ENCODE assay signal across 15 mouse cellular contexts in the genomic region with DNA sequence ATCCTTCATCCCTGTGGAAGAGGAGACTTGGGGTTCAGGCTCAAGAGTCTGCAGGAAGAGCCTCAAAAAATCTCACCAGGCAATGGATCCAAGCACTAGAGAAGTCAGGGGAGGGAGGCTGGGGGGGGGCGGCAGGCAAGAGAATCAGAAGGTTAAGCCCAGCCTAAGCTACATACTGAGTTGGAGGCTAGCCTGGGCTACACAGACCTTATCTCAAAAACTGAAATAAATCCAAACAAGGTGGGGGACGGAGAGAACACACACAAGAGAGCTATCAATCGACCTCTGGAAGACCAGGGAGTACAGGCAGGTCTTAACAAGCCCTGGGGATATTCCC. TPM values are rescaled to one million over a fixed set of nuclear protein-coding genes. Genes with fewer than 3 reads are reported as not detected.
DNase-seq lines count a peak whose midpoint lies in the region; ATAC-seq and TF ChIP-seq lines count a peak whose summit lies in the region.
"Had no signal": no experiment of that assay in that cellular context is flagged by ENCODE, and none has a peak within 500 bp of the region (broad histone marks: within the 10 kb centered on the region; RNA-seq: fewer than 3 reads in every experiment).

No protein-coding gene starts in this region.

- no peaks in the 10 kb centered on the region for H3K9me3 ChIP-seq in heart, embryonic 12.5 days (replicated peaks)
- H3K9me3 ChIP-seq in embryonic facial prominence, embryonic 12.5 days: no peaks in the 10 kb centered on the region
- H3K9me3 ChIP-seq in stomach, postnatal 0 days (ENCODE audit: control insufficient read depth, low read length): no peaks in the 10 kb centered on the region
- H3K9me3 ChIP-seq: forebrain, embryonic 15.5 days; limb, embryonic 13.5 days had no signal

- 51% methylated on average over 3 of the region's 3 CpGs for WGBS in heart, embryonic 12.5 days
- WGBS in thymus, adult 2 months: 1% methylated on average over 3 of the region's 3 CpGs
- 71% methylated on average over 3 of the region's 3 CpGs for WGBS in embryonic facial prominence, embryonic 12.5 days
- 57% methylated on average over 3 of the region's 3 CpGs for WGBS in stomach, postnatal 0 days

- H3K4me3 ChIP-seq in heart, embryonic 12.5 days: peak overlapping the region; percentile 17
- peak overlapping the region; percentile 89 for H3K4me3 ChIP-seq in thymus, adult 2 months (ENCODE audit: control insufficient read depth, insufficient read depth, low read length)
- no peak overlapping the region for H3K4me3 ChIP-seq in embryonic facial prominence, embryonic 12.5 days
- H3K4me3 ChIP-seq in stomach, postnatal 0 days (ENCODE audit: low read depth, low read length): no peak overlapping the region
- no peak overlapping the region for H3K4me3 ChIP-seq in layer of hippocampus, adult 2 months
- H3K4me3 ChIP-seq: forebrain, embryonic 15.5 days; limb, embryonic 13.5 days had no signal

- peaks cover 29% of the 10 kb centered on the region for H3K27me3 ChIP-seq in heart, embryonic 12.5 days (replicated peaks)
- H3K27me3 ChIP-seq in thymus, adult 2 months (ENCODE audit: control insufficient read depth, insufficient read depth, low read length): no peaks in the 10 kb centered on the region
- peaks cover 4% of the 10 kb centered on the region; the same call in 1 of the 2 replicates for H3K27me3 ChIP-seq in embryonic facial prominence, embryonic 12.5 days
- no peaks in the 10 kb centered on the region for H3K27me3 ChIP-seq in stomach, postnatal 0 days (ENCODE audit: control insufficient read depth, insufficient read depth, low read length)
- H3K27me3 ChIP-seq: forebrain, embryonic 15.5 days had no signal

- peak overlapping the region; percentile 50 for H3K4me2 ChIP-seq in heart, embryonic 12.5 days
- no peak overlapping the region for H3K4me2 ChIP-seq in embryonic facial prominence, embryonic 12.5 days (replicated peaks)
- H3K4me2 ChIP-seq in stomach, postnatal 0 days (replicated peaks; ENCODE audit: low read depth): no peak overlapping the region
- H3K4me2 ChIP-seq: forebrain, embryonic 15.5 days; limb, embryonic 13.5 days had no signal

- TF ChIP-seq EP300 in stomach, postnatal 0 days (optimal IDR thresholded peaks at IDR 0.05): no peak

- TF ChIP-seq CTCF in thymus, adult 2 months (IDR thresholded peaks at IDR 0.05; ENCODE audit: borderline replicate concordance, control insufficient read depth, extremely low read depth, insufficient read depth, low read length, poor library complexity): no peak
- no peak for TF ChIP-seq CTCF in stomach, postnatal 0 days (IDR thresholded peaks at IDR 0.05; ENCODE audit: low read depth)
- no peak for TF ChIP-seq CTCF in layer of hippocampus, adult 2 months (conservative IDR thresholded peaks at IDR 0.05)

- TF ChIP-seq POLR2A in thymus, adult 2 months (IDR thresholded peaks at IDR 0.05; ENCODE audit: control insufficient read depth, extremely low read depth, insufficient read depth, low read length, poor library complexity): no peak

- peak overlapping the region; percentile 75 for H3K27ac ChIP-seq in heart, embryonic 12.5 days (ENCODE audit: poor library complexity, severe bottlenecking)
- peak overlapping the region; percentile 97 for H3K27ac ChIP-seq in thymus, adult 2 months (ENCODE audit: control insufficient read depth, insufficient read depth, low read length)
- 0 out of 2 replicates have a peak overlapping the region, but pooled peaks have one; percentile 23 for H3K27ac ChIP-seq in embryonic facial prominence, embryonic 12.5 days
- peak overlapping the region; percentile 61; the same call in 1 of the 2 replicates for H3K27ac ChIP-seq in stomach, postnatal 0 days (replicated peaks)
- H3K27ac ChIP-seq in layer of hippocampus, adult 2 months: no peak overlapping the region
- H3K27ac ChIP-seq: forebrain, embryonic 15.5 days; limb, embryonic 13.5 days had no signal

- H3K4me1 ChIP-seq in heart, embryonic 12.5 days (replicated peaks): peaks cover 22% of the 10 kb centered on the region
- H3K4me1 ChIP-seq in thymus, adult 2 months (replicated peaks; ENCODE audit: control insufficient read depth, insufficient read depth, low read length): peaks cover 46% of the 10 kb centered on the region
- H3K4me1 ChIP-seq in embryonic facial prominence, embryonic 12.5 days: peaks cover 10% of the 10 kb centered on the region
- H3K4me1 ChIP-seq in stomach, postnatal 0 days (replicated peaks; ENCODE audit: control insufficient read depth, insufficient read depth): 0 out of 2 replicates have a peak, but pooled peaks cover 2% of the 10 kb centered on the region

- no peak for DNase-seq in heart, adult 8-10 months (ENCODE audit: low spot score)
- peak; percentile 36 for DNase-seq in thymus, adult 2 months
- no peak for DNase-seq in thymus, adult 18-20 months
- DNase-seq in stomach, postnatal 0 days (ENCODE audit: low spot score): no peak
- DNase-seq in layer of hippocampus, adult 2 months (ENCODE audit: low spot score in 2 of 2): no peak
- DNase-seq: cerebellum, adult 2 months; kidney, postnatal 14 days; layer of hippocampus, postnatal 36 days had no signal

- peak overlapping the region; percentile 26; the same call in 1 of the 2 replicates for H3K9ac ChIP-seq in heart, embryonic 12.5 days
- H3K9ac ChIP-seq in embryonic facial prominence, embryonic 12.5 days: no peak overlapping the region
- no peak overlapping the region for H3K9ac ChIP-seq in stomach, postnatal 0 days (ENCODE audit: low read length)
- H3K9ac ChIP-seq: forebrain, embryonic 15.5 days; limb, embryonic 13.5 days had no signal

- ATAC-seq in heart, embryonic 12.5 days (ENCODE audit: insufficient number of reproducible peaks, low FRiP score): no peak
- ATAC-seq in embryonic facial prominence, embryonic 12.5 days (ENCODE audit: insufficient number of reproducible peaks, insufficient read depth, low FRiP score, low TSS enrichment): no peak
- no peak for ATAC-seq in stomach, postnatal 0 days (ENCODE audit: low FRiP score, low TSS enrichment)
- ATAC-seq: forebrain, embryonic 15.5 days had no signal

- H3K36me3 ChIP-seq in heart, embryonic 12.5 days: no peaks in the 10 kb centered on the region
- peaks cover 4% of the 10 kb centered on the region; the same call in 1 of the 2 replicates for H3K36me3 ChIP-seq in thymus, adult 2 months (ENCODE audit: control insufficient read depth, insufficient read depth, low read length)
- no peaks in the 10 kb centered on the region for H3K36me3 ChIP-seq in embryonic facial prominence, embryonic 12.5 days
- H3K36me3 ChIP-seq in stomach, postnatal 0 days (ENCODE audit: control insufficient read depth, insufficient read depth, low read length): no peaks in the 10 kb centered on the region
- H3K36me3 ChIP-seq: forebrain, embryonic 15.5 days; limb, embryonic 13.5 days had no signal

RNA-seq across cellular contexts. Expression of a gene that starts 1.7 kb away (rescaled TPM):
- polyA plus RNA-seq in heart, embryonic 12.5 days (2016; fragmentation: Nextera tagmentation; extraction: Ambion mirVana): 6.9 and 7.8 TPM in 2 replicates
- total RNA-seq in heart, adult 8-10 months (2022): 1 to 10 TPM in 1 of 4 experiments, under 1 TPM in 3; 0.44 to 1.3 (median 0.69) TPM
- polyA plus RNA-seq in thymus, adult 2 months (2012; rRNA removed): 402 and 429 TPM in 2 replicates
- 2.0 and 2.7 TPM in 2 replicates for polyA plus RNA-seq in embryonic facial prominence, embryonic 12.5 days (2016; fragmentation: Nextera tagmentation; extraction: Ambion mirVana)
- 15.5 and 17.0 TPM in 2 replicates for polyA plus RNA-seq in stomach, postnatal 0 days (2015; fragmentation: Nextera tagmentation; extraction: Ambion mirVana)
- under 1 TPM; 0.64 to 0.67 TPM for total RNA-seq in layer of hippocampus, adult 2 months (2021)

RNA-seq across cellular contexts. Expression of a gene that starts 22.8 kb away (rescaled TPM):
- not detected in 2 replicates for polyA plus RNA-seq in heart, embryonic 12.5 days (2016; fragmentation: Nextera tagmentation; extraction: Ambion mirVana)
- not detected for total RNA-seq in heart, adult 8-10 months (2022)
- 0.85 and 1.00 TPM in 2 replicates for polyA plus RNA-seq in thymus, adult 2 months (2012; rRNA removed)
- not detected in 2 replicates for polyA plus RNA-seq in embryonic facial prominence, embryonic 12.5 days (2016; fragmentation: Nextera tagmentation; extraction: Ambion mirVana)
- polyA plus RNA-seq in stomach, postnatal 0 days (2015; fragmentation: Nextera tagmentation; extraction: Ambion mirVana): 196 and 201 TPM in 2 replicates
- not detected for total RNA-seq in layer of hippocampus, adult 2 months (2021)
- total RNA-seq: adrenal gland, postnatal 4 days; gastrocnemius, postnatal 4 days; layer of hippocampus, postnatal 36 days had no signal
- polyA plus RNA-seq: cerebellum, adult 2 months; embryonic facial prominence, embryonic 11.5 days; forebrain, embryonic 15.5 days; limb, embryonic 13.5 days had no signal

RNA-seq across cellular contexts. Expression of a gene that starts 27.6 kb away (rescaled TPM):
- polyA plus RNA-seq in heart, embryonic 12.5 days (2016; fragmentation: Nextera tagmentation; extraction: Ambion mirVana): 21.4 and 21.6 TPM in 2 replicates
- total RNA-seq in heart, adult 8-10 months (2022): 1 to 10 TPM; 5.9 to 8.3 (median 8.0) TPM
- 166 and 168 TPM in 2 replicates for polyA plus RNA-seq in thymus, adult 2 months (2012; rRNA removed)
- 23.6 and 26.0 TPM in 2 replicates for polyA plus RNA-seq in embryonic facial prominence, embryonic 12.5 days (2016; fragmentation: Nextera tagmentation; extraction: Ambion mirVana)
- 14.1 and 14.4 TPM in 2 replicates for polyA plus RNA-seq in stomach, postnatal 0 days (2015; fragmentation: Nextera tagmentation; extraction: Ambion mirVana)
- total RNA-seq in layer of hippocampus, adult 2 months (2021): 10 to 100 TPM; 34.6 to 43.6 TPM

RNA-seq across cellular contexts. Expression of a gene that starts 38.0 kb away (rescaled TPM):
- 0.31 TPM in 1 of 2 replicates, not detected in the other for polyA plus RNA-seq in heart, embryonic 12.5 days (2016; fragmentation: Nextera tagmentation; extraction: Ambion mirVana)
- under 1 TPM in 1 of 4 experiments, not detected in 3; 0.50 TPM for total RNA-seq in heart, adult 8-10 months (2022)
- 0.12 TPM in 1 of 2 replicates, not detected in the other for polyA plus RNA-seq in thymus, adult 2 months (2012; rRNA removed)
- polyA plus RNA-seq in embryonic facial prominence, embryonic 12.5 days (2016; fragmentation: Nextera tagmentation; extraction: Ambion mirVana): 0.26 TPM in 1 of 2 replicates, not detected in the other
- polyA plus RNA-seq in stomach, postnatal 0 days (2015; fragmentation: Nextera tagmentation; extraction: Ambion mirVana): 0.15 and 0.42 TPM in 2 replicates
- not detected for total RNA-seq in layer of hippocampus, adult 2 months (2021)
- total RNA-seq: layer of hippocampus, postnatal 36 days had no signal
- polyA plus RNA-seq: embryonic facial prominence, embryonic 11.5 days; forebrain, embryonic 15.5 days; limb, embryonic 13.5 days had no signal

RNA-seq across cellular contexts. Expression of a gene that starts 55.3 kb away (rescaled TPM):
- polyA plus RNA-seq in heart, embryonic 12.5 days (2016; fragmentation: Nextera tagmentation; extraction: Ambion mirVana): 5.5 and 5.6 TPM in 2 replicates
- total RNA-seq in heart, adult 8-10 months (2022): 1 to 10 TPM; 1.1 to 2.8 (median 2.1) TPM
- polyA plus RNA-seq in thymus, adult 2 months (2012; rRNA removed): 6.2 and 6.8 TPM in 2 replicates
- 15.8 and 16.4 TPM in 2 replicates for polyA plus RNA-seq in embryonic facial prominence, embryonic 12.5 days (2016; fragmentation: Nextera tagmentation; extraction: Ambion mirVana)
- 4.8 and 5.5 TPM in 2 replicates for polyA plus RNA-seq in stomach, postnatal 0 days (2015; fragmentation: Nextera tagmentation; extraction: Ambion mirVana)
- total RNA-seq in layer of hippocampus, adult 2 months (2021): 10 to 100 TPM; 16.6 to 17.5 TPM

Comparison
In these comparisons a context has a peak if more than half of its experiments do, and no peak if none do; other contexts are left out.
1. H3K4me3 ChIP-seq: peak in heart, embryonic 12.5 days (single experiment) and thymus, adult 2 months (single experiment); none in embryonic facial prominence, embryonic 12.5 days (single experiment), stomach, postnatal 0 days (single experiment) and layer of hippocampus, adult 2 months (single experiment).
2. RNA of a gene that starts 1.7 kb away (polyA plus RNA-seq): 402 to 429 TPM in thymus, adult 2 months; 15.5 to 17.0 TPM in stomach, postnatal 0 days, 6.9 to 7.8 TPM in heart, embryonic 12.5 days and 2.0 to 2.7 TPM in embryonic facial prominence, embryonic 12.5 days; every median in the first group is over 10 times any median in the second.
3. RNA of a gene that starts 22.8 kb away (polyA plus RNA-seq): 196 to 201 TPM in stomach, postnatal 0 days; 0.85 to 1.00 TPM in thymus, adult 2 months, not detected in embryonic facial prominence, embryonic 12.5 days and not detected in heart, embryonic 12.5 days; every median in the first group is over 10 times any median in the second.